Mouse (Mus musculus): ENCODE data around the gene Atp1b3. TPM values are rescaled to one million over a fixed set of nuclear protein-coding genes. Genes with fewer than 3 reads are reported as not detected.

The Atp1b3 gene
- 17.7 and 20.8 TPM in 2 replicates for polyA plus RNA-seq (2012; rRNA removed)

DNA sequence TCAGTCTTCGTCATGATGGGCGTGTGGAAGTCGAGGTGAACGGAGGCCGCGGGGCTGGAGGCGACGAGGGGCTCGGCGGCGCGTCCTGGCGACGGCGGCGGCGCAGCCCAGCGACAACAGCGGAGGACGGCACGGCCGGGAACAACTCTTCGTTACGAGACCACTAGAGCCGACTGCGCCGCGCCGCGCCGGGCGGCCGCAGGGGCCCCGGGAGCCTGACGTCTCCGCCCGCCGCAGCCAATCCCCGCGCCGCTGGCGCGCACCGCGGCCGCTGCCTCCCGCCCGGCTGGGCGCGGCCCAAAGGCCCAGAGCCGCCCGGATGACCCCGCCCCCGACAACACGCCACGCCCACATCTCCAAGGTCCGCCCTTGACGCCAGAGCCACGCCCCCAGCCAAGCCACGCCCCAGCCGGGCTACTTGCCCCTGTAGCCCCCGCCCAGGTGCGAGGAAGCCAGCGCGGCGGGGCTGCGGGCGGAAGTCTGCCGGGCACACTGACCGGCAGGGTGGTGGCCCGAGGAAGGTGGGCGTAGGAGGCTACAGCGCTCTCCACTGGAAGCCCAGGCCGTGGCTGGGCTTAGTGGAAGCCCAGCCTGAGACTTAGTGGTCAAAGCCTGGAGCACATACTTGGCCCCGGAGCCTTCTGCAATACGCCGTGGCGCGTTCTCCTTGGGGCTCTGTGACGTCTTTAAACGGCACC is at the start of gene Atp1b3:
Gene Atp1b3, minus strand, starts transcription at position 302 of the 698 bp plus-strand sequence.

Other genes starting within 250 kb of the Atp1b3 start
- gene Gk5, start 245.1 kb downstream of the Atp1b3 start, polyA plus RNA-seq (2012; rRNA removed), result 0.52 and 0.58 TPM in 2 replicates
- 24.6 and 26.8 TPM in 2 replicates for gene Tfdp2, start 168.2 kb downstream of the Atp1b3 start, polyA plus RNA-seq (2012; rRNA removed)
- 44.2 and 50.4 TPM in 2 replicates for gene Rnf7, start 114.2 kb upstream of the Atp1b3 start, polyA plus RNA-seq (2012; rRNA removed)
- 0.02 and 0.04 TPM in 2 replicates for gene Gm28729, start 160.8 kb upstream of the Atp1b3 start, polyA plus RNA-seq (2012; rRNA removed)

Measured in liver, embryonic 18 days (tissue).